Mouse (Mus musculus) cerebellum, adult 2 months (tissue): Measurements from ENCODE around the gene Ghrl. TPM values are rescaled to one million over a fixed set of nuclear protein-coding genes. Genes with fewer than 3 reads are reported as not detected.

Experiments
- DNase-seq, 2 experiments: peaks; one replicate each; pipeline ENCODE4 v3.0.0; 2021
- H3K27ac ChIP-seq: fragments of 200-500 bp; 2 replicates; pipeline ENCODE4 v1.5.1; 2012; ENCODE audit warnings: low read length, control low read depth, inconsistent platforms; ENCODE audit not compliant: insufficient read depth
- H3K27me3 ChIP-seq: fragments of 200-500 bp; 2 replicates; pipeline ENCODE4 v1.6.1; 2012; ENCODE audit warnings: inconsistent platforms, mild to moderate bottlenecking, low read length, moderate library complexity; ENCODE audit not compliant: control insufficient read depth, insufficient read depth
- H3K4me1 ChIP-seq: fragments of 200-500 bp; 2 replicates; pipeline ENCODE4 v1.6.1; 2011; ENCODE audit warnings: low read length; ENCODE audit not compliant: control insufficient read depth, insufficient read depth
- H3K4me3 ChIP-seq: fragments of 200-500 bp; replicated peaks from 2 replicates; pipeline ENCODE3; 2011; ENCODE audit warnings: mild to moderate bottlenecking, low read depth, low read length, control low read depth; ENCODE audit not compliant: insufficient read depth
- CTCF ChIP-seq: fragments of 200-500 bp; IDR thresholded peaks from 2 replicates; pipeline ENCODE4 v1.5.1; 2011; ENCODE audit warnings: low read depth, mild to moderate bottlenecking, control low read depth, low read length, moderate library complexity, borderline replicate concordance; ENCODE audit not compliant: insufficient read depth
- POLR2A ChIP-seq: fragments of 200-500 bp; IDR thresholded peaks from 2 replicates; pipeline ENCODE4 v1.6.1; 2011; ENCODE audit warnings: low read length, control low read depth, borderline replicate concordance; ENCODE audit not compliant: insufficient read depth
- WGBS: fragments of 180-500 bp; shearing (Covaris S2); methylation state at CpG from one replicate; pipeline ENCODE4 v1.1.7; 2018; 5-methylcytosine and 5-hydroxymethylcytosine counted together
- polyA plus RNA-seq: library from polyadenylated mRNA; depleted of rRNA; stranded (reverse); fragments of >200 nt; gene quantifications from 2 replicates; pipeline ENCODE4 v1.2.3, GENCODE M21; 2012

Gene Ghrl
- polyA plus RNA-seq, 1 experiment: 1.4 TPM

- H3K4me3 ChIP-seq: no peak overlapping the region
- no peak for DNase-seq
- 89% methylated on average over 5 of the region's 5 CpGs for WGBS
- H3K4me1 ChIP-seq: no peaks in the 10 kb centered on the region
- H3K27me3 ChIP-seq: no peaks in the 10 kb centered on the region
- TF ChIP-seq CTCF (no peak), POLR2A (no peak)
- no peak overlapping the region for H3K27ac ChIP-seq
Observed at GRCm38 (mm10) chr6:113693377-113693776, 26.3 kb downstream of the Ghrl start.

GRCm38 (mm10) chr6:113692661-113693133, 27.0 kb downstream of the Ghrl start:
- Histone ChIP-seq H3K27me3 (no peaks in the 10 kb centered on the region), H3K4me3 (no peak overlapping the region), H3K27ac (no peak overlapping the region), H3K4me1 (no peaks in the 10 kb centered on the region)
- TF ChIP-seq POLR2A: no peak
- TF ChIP-seq CTCF: no peak
- no peak for DNase-seq
- 77% methylated on average over 5 of the region's 5 CpGs for WGBS

GRCm38 (mm10) chr6:113691084-113691462, 28.6 kb downstream of the Ghrl start:
- WGBS: 88% methylated on average over 4 of the region's 4 CpGs

GRCm38 (mm10) chr6:113690400-113691083, 29.1 kb downstream of the Ghrl start:
- Histone ChIP-seq H3K4me1 (peaks cover 6% of the 10 kb centered on the region; the same call in 1 of the 2 replicates), H3K27ac (no peak overlapping the region), H3K4me3 (no peak overlapping the region), H3K27me3 (no peaks in the 10 kb centered on the region)
- no peak for DNase-seq
- TF ChIP-seq CTCF: no peak
- no peak for TF ChIP-seq POLR2A
- 25% methylated on average over 14 of the region's 14 CpGs for WGBS

More at GRCm38 (mm10) chr6:113691084-113691462, 28.6 kb downstream of the Ghrl start:
- DNase-seq: no peak
- TF ChIP-seq CTCF (no peak), POLR2A (no peak)
- Histone ChIP-seq H3K4me3 (no peak overlapping the region), H3K27ac (no peak overlapping the region), H3K27me3 (no peaks in the 10 kb centered on the region), H3K4me1 (peaks cover 6% of the 10 kb centered on the region; the same call in 1 of the 2 replicates)

GRCm38 (mm10) chr6:113690008-113690399, 29.7 kb downstream of the Ghrl start:
- H3K4me3 ChIP-seq: no peak overlapping the region
- TF ChIP-seq CTCF (no peak), POLR2A (no peak)
- no peak for DNase-seq
- peaks cover 6% of the 10 kb centered on the region; the same call in 1 of the 2 replicates for H3K4me1 ChIP-seq
- no peak overlapping the region for H3K27ac ChIP-seq
- H3K27me3 ChIP-seq: no peaks in the 10 kb centered on the region
- WGBS: 63% methylated on average over 7 of the region's 7 CpGs

- H3K27me3 ChIP-seq: no peaks in the 10 kb centered on the region
- no peak overlapping the region for H3K27ac ChIP-seq
- H3K4me3 ChIP-seq: no peak overlapping the region
- TF ChIP-seq CTCF (no peak), POLR2A (no peak)
- H3K4me1 ChIP-seq: peaks cover 6% of the 10 kb centered on the region; the same call in 1 of the 2 replicates
- DNase-seq: peak; percentile 58 to 71
- WGBS: 28% methylated on average over 8 of the region's 8 CpGs
Observed at GRCm38 (mm10) chr6:113686551-113687125, 33.0 kb downstream of the Ghrl start.

GRCm38 (mm10) chr6:113683081-113683825, 36.4 kb downstream of the Ghrl start:
- no peak for DNase-seq
- Histone ChIP-seq H3K4me3 (no peak overlapping the region), H3K27me3 (no peaks in the 10 kb centered on the region), H3K4me1 (peaks cover 6% of the 10 kb centered on the region; the same call in 1 of the 2 replicates), H3K27ac (no peak overlapping the region)
- TF ChIP-seq CTCF: no peak
- TF ChIP-seq POLR2A: no peak
- 89% methylated on average over 10 of the region's 10 CpGs for WGBS

GRCm38 (mm10) chr6:113681271-113681670, 38.4 kb downstream of the Ghrl start:
- 27% methylated on average over 4 of the region's 4 CpGs for WGBS
- H3K27me3 ChIP-seq: no peaks in the 10 kb centered on the region
- H3K27ac ChIP-seq: no peak overlapping the region
- H3K4me1 ChIP-seq: no peaks in the 10 kb centered on the region
- peak; percentile 55 to 74 for DNase-seq
- no peak overlapping the region for H3K4me3 ChIP-seq
- TF ChIP-seq POLR2A (no peak), CTCF (peak; percentile 83)
